26 mouse cellular contexts compared by ENCODE assay signal in the genomic region with DNA sequence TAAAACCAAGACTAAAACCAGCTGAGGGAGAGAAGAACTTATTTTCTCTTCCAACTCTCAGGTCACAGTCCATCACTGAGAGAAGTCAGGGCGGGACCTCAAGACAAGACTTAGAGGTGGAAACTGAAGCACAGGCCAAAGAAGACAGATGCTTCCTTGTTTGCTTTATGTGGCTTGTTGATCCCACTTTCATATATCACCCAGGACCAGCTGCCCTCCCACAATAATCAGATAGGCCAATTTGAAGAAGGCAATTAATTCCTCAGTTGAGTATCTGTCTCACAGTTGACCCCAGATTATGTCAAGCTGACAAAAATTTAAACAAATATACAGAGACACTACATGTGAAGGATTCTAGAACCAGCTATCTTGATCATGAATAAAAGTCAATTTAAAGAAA.
"Had no signal": no experiment of that assay in that cellular context is flagged by ENCODE, and none has a peak within 500 bp of the region (broad histone marks: within the 10 kb centered on the region; RNA-seq: fewer than 3 reads in every experiment).

No protein-coding gene starts in this region.

- H3K9ac ChIP-seq: heart, embryonic 12.5 days; hindbrain, embryonic 12.5 days; hindbrain, embryonic 14.5 days; intestine, embryonic 15.5 days; limb, embryonic 12.5 days; liver, embryonic 14.5 days had no signal

- H3K27ac ChIP-seq: gastrocnemius, adult 2 months; heart, embryonic 10.5 days; hindbrain, embryonic 10.5 days; hindbrain, embryonic 12.5 days; hindbrain, embryonic 14.5 days; intestine, embryonic 15.5 days; layer of hippocampus, adult 2 months; left cerebral cortex, adult 2 months; limb, embryonic 10.5 days; limb, embryonic 12.5 days; liver, embryonic 14.5 days had no signal

- H3K36me3 ChIP-seq: heart, embryonic 10.5 days; heart, embryonic 12.5 days; hindbrain, embryonic 10.5 days; hindbrain, embryonic 12.5 days; intestine, embryonic 15.5 days; limb, embryonic 10.5 days; limb, embryonic 12.5 days had no signal

- DNase-seq: gastrocnemius, adult 2 months; gastrocnemius, postnatal 10 days; gastrocnemius, postnatal 25 days; heart, adult 18-20 months; heart, postnatal 10 days; heart, postnatal 4 days; kidney, adult 18-20 months; kidney, adult 8-10 months; kidney, postnatal 10 days; kidney, postnatal 25 days; kidney, postnatal 4 days; liver had no signal

- H3K27me3 ChIP-seq: heart, embryonic 12.5 days; hindbrain, embryonic 12.5 days; intestine, embryonic 15.5 days; limb, embryonic 12.5 days had no signal

- H3K4me3 ChIP-seq: gastrocnemius, adult 2 months; heart, embryonic 10.5 days; heart, embryonic 12.5 days; hindbrain, embryonic 10.5 days; hindbrain, embryonic 12.5 days; intestine, embryonic 15.5 days; layer of hippocampus, adult 2 months; left cerebral cortex, adult 2 months; limb, embryonic 10.5 days; limb, embryonic 12.5 days had no signal

- H3K4me1 ChIP-seq: heart, embryonic 10.5 days; heart, embryonic 12.5 days; hindbrain, embryonic 10.5 days; hindbrain, embryonic 12.5 days; intestine, embryonic 15.5 days; limb, embryonic 10.5 days; limb, embryonic 12.5 days had no signal

- H3K4me2 ChIP-seq: heart, embryonic 12.5 days; hindbrain, embryonic 12.5 days; hindbrain, embryonic 14.5 days; intestine, embryonic 15.5 days; limb, embryonic 12.5 days; liver, embryonic 11.5 days had no signal

- ATAC-seq: inflammation-experienced regulatory T-cells, adult 6 months; intestine, embryonic 15.5 days; intestine, postnatal 0 days had no signal

- H3K9me3 ChIP-seq: heart, embryonic 10.5 days; heart, embryonic 12.5 days; hindbrain, embryonic 10.5 days; hindbrain, embryonic 12.5 days; intestine, embryonic 15.5 days; limb, embryonic 10.5 days; limb, embryonic 12.5 days had no signal
